Mouse (Mus musculus) thymus, postnatal 25 days (tissue): Measurements from ENCODE around the gene Habp4.

Experiments used
- DNase-seq: peaks from one replicate; pipeline ENCODE4 v3.0.0; 2022

Habp4 gene

DNA sequence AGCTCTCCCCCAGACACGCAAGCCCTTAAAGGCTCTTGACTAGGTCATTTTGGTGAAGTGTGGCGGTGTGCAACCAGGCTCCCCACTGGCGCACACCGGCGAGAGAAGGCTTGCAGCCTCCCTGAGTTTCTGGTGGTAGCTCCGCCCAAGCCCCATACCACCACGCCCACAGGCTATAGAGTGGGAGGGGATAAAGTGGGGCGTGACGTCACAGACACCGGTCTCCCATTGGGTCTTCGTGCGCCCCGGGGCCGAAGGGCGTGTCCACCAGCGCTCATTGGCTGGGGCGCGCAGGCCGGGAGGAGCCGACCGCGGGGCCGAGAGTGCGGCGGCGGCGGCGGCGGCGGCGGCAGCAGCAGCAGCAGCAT is at the start of gene Habp4:
Gene Habp4 (plus strand): TSS at position 277 of the 368 bp plus-strand sequence.
- peak; percentile 99 for DNase-seq

DNA sequence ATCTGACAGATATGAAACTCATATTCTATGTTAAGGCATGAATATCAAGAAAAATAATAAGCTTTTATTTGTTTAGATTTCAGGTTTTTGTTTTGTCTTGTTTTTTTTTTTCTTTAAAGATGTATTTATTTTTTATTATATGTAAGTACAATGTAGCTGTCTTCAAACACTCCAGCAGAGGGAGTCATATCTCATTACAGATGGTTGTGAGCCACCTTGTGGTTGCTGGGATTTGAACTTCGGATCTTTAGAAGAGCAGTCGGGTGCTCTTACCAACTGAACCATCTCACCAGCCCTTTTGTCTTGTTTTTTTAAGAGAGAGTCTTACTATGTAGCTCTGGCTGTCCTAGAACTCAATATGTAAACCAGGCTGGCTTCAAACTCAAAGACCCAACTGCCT is 44.2 kb upstream of the Habp4 start:
- no peak for DNase-seq

- no peak for DNase-seq
Measured at GRCm38 (mm10) chr13:64120760-64121159, 40.9 kb upstream of the Habp4 start.

DNA sequence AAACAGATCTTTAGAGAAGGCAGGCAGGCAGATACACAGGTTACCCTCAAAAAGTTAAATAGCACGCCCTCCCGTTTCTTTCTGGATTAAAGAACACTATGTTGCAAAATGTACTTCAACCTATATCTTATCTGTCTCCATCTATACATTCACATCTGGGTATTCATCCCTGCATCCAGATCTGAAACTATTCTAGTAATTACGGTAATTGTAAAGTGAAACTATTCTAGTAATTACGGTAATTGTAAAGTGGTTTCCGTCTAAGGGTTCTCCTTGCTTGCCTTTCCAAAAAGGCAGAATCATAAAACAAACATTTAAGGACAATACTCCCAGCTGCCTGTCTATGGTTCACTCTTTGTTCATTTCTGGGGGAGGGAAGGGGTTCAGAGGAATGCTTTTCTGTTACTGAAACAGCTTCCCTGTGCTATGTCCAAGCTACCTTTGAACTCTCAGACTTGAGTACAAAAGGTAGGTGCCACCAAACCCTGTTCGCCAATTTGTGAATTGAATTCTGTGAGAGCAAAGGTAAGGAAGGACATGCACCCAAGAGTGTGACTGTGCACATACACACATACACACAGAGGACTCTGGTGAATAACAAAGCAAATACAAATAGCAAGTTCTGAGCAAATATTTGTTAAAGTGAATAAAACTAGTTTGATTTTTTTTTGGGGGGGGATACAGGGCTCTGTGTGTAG is 38.0 kb upstream of the Habp4 start:
- DNase-seq: no peak

DNA sequence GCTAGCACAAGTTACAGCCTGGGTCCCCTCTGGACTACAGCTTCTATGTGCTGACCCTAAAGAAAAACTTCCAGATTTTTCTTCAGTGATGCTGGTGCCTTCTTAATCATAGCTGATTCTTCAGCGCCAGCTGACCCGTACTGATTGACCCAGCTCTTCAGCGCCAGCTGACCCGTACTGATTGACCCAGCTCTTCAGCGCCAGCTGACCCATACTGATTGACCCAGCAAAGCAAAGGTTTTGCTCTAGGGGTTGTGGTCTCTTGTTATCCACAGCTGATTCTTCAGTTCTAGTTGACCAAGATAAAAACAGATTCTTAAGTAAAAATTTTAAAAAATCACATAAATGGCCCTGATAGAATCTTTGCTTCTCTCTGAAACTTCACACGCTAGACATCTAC is 36.7 kb upstream of the Habp4 start:
- DNase-seq: no peak

- no peak for DNase-seq
Measured at GRCm38 (mm10) chr13:64126316-64126715, 35.3 kb upstream of the Habp4 start.

DNA sequence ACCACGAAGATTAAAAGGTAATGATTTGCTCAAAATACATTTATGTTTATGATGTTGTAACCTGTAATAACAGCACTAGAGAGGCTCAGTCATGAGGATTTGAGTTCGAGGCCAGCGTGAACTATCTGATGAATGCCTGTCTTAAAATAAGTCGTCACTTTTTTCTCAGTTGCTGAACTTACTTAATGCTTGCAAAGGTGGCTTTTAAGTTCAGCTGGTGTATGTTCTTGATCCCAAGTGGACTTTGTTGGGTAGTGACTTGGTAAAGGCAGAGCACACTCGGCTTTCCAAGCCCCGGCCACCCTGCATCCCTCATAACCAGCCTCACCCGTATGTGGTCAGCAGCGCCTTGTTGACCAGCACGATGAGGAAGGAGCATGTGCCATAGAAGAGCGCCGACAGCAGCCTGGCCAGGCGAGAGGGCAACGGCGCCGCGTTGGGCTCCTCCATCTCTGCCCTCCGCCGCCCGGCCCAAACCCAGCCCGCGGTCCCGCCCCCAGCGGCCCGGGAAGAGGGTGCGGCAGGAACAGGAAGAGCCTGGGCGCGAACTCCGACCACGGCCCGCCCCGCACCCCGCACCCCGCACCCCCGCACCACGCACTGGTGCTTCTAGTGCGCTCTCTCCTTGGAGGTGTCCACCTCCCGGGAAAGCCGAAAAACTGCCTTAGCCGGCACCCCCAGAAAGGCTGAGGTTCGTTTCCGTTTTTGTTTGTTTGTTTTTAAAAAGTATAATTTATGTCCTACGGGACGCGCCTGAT is 32.6 kb upstream of the Habp4 start, which contains the start of gene Slc35d2:
Gene Slc35d2 (minus strand): TSS at position 511 of the 758 bp plus-strand sequence.
- DNase-seq: peak; percentile 70

GRCm38 (mm10) chr13:64129616-64130375 is 31.8 kb upstream of the Habp4 start:
- DNase-seq: peak; percentile 70

DNA sequence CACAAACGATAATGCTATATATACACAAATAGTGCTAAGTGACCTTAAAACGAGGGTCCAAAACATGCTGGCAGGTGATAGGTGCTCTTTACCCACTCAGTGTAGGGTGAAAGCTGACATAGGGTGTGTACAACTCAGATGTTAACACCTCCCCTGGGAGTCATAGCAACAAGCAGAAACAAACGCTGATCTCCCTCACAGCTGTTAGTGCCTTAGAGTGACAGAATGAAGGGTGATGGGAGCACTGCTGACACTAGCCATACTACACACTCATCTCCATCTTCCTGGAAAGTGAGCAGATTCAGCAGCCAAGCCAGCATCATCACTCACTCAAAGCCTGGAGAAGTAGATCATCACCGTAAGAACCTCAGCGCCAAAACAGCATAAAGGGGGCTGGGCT is 11.5 kb upstream of the Habp4 start:
- DNase-seq: no peak

DNA sequence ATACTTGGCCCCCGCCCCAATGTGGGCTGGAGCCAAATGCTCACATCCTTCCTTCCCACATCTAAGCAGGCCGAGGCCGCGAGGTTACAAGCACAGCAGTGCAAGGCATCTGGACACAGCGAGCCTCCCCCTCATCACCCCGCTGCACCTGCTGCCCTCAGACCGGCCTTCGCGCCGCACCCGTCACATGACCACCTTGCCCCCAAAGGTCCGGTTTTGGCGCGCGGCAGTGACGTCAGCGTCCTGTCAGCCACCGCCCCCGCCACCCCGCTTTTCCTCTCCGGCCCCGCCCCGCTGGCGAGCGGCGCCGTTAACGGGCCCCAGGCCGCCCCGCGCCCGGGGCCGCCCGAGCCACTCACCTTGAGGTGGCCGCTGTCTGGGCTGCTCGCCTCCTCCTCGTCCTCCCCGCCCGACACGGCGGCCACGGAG is 9.4 kb upstream of the Habp4 start:
- DNase-seq: peak; percentile 77

DNA sequence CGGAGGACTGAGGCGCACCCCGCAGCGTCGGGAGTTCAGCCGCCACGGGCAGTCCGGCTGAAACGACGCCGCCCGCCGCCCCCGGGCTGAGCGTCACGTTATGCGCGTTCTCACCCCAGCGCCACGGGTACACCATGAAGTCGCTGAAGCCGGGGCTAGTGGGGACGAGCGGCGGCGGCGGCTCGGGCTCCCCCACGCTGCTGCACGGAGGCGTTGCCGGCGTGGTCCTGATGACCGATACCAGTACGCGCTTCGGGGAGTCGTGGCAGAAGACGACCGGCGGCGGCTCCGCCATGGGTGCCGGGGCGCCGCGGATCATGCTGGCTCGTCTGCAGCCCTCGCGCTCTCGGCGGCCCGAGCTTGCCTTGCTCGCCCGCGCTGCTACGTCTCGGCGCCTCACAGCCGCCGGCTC is 8.9 kb upstream of the Habp4 start:
- DNase-seq: no peak

- DNase-seq: peak; percentile 99
Measured at GRCm38 (mm10) chr13:64153083-64153682, 8.4 kb upstream of the Habp4 start, which contains the start of gene Zfp367. Zfp367 (minus strand) TSS chr13:64153202.

DNA sequence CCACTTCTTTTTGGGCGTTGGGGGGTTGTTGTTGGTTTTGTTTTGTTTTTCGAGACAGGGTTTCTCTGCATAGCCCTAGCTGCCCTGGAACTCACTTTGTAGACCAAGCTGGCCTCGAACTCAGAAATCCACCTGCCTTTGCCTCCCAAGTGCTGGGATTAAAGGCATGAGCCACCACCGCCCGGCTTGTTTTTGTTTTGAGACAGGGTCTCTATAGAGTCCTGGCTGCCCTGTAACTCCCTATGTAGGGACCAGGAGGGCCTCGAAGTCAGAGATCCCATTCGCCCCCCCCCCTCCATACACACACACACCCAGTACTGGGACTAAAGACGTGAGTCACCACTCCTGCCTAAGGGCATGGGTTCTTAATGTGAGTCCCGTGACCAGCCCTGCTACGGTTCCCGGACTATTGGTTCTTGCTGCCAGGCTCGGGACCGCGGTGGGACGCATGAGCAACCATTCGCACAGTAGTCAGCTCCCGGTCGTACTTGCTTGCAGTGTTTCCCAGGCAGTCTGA is 7.8 kb upstream of the Habp4 start:
- peak; percentile 40 for DNase-seq

DNA sequence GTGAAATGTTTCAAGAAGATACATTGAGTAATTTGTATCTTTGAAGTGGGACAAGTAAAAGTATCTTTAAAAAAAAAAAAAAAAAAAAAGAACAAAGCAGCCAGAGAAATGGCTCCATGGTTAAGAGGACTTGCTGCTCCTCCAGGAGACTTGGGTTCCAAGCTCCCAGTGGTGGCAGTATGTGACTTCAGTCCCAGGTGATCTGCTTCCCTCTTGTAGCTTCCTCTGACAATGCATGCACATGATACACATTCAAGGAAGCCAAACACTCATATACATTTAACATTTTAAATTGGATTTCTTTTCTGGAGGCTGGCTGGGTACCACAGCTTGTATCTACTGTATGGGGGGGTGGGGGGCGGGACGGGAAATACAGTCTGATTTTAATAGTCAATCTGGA is 7.0 kb upstream of the Habp4 start:
- DNase-seq: no peak

GRCm38 (mm10) chr13:64155171-64155571 is 6.5 kb upstream of the Habp4 start:
- no peak for DNase-seq

DNA sequence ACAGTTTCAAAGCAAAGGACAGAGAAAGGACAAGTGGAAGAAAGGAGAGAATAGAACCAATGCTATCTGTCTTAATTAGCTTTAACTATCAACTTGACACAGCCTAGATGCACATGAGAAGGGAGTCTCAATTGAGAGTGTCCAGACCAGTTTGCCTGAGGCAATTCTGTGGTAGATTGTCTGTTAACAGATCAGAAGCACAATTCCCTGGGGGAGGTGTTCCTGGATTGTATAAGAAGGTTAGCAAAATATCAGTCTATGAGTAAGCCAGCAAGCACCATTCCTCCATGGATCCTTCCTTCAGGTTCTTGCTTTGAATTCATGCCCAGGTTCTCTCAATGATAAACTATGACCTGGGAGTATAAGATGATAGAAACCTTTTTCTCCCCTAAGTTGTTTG is 4.7 kb upstream of the Habp4 start:
- DNase-seq: no peak

GRCm38 (mm10) chr13:64161916-64162611 is 440 bp downstream of the Habp4 start:
- DNase-seq: no peak

DNA sequence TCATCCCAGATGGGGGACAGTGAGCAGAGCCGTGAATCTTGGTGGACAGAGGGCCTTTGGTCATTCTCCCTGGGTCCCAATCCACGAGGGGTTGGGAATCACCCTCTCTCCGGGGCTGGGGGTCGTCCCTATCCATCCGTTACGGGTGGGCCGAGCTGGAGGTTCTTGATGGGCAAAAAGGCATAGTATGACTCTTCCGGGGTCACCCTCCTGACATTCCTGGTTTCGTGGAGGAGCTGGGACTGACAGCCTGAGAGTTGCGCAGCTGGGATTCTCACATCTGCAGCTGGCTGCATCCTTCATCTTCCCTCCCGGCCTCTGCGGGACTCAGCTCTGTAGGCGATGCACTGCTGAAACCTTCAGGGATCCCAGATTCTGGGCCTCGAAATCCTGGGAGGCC is 1.0 kb downstream of the Habp4 start:
- DNase-seq: no peak

GRCm38 (mm10) chr13:64163147-64163715 is 1.6 kb downstream of the Habp4 start:
- no peak for DNase-seq

GRCm38 (mm10) chr13:64169746-64170145 is 8.1 kb downstream of the Habp4 start:
- DNase-seq: no peak

- DNase-seq: no peak
Measured at GRCm38 (mm10) chr13:64178000-64178399, 16.4 kb downstream of the Habp4 start.
